Mouse (Mus musculus) midbrain, embryonic 11.5 days (tissue): ENCODE measurements around the gene Ubl5. TPM values are rescaled to one million over a fixed set of nuclear protein-coding genes. Genes with fewer than 3 reads are reported as not detected.
A peak's percentile ranks its signal among the peaks of the same experiment; 100 is the strongest.
"Not testable (repeated sequence)": the region's sequence is repeated elsewhere in the genome, so short reads cannot be mapped to it uniquely, and the experiment has no call there.

Experiments used
- ATAC-seq: fragments of 200-750 bp; cut with Nextera tagmentation; 2 replicates; pipeline ENCODE4 v1.8.0; 2017; ENCODE audit warnings: moderate TSS enrichment, moderate library complexity; ENCODE audit not compliant: low FRiP score
- DNase-seq: peaks from one replicate; pipeline ENCODE4 v3.0.0; 2015; ENCODE audit warnings: low spot score; ENCODE audit errors: missing footprints
- H3K27ac ChIP-seq: fragments of 300-500 bp; sonication (generic); 2 replicates; pipeline ENCODE4 v1.5.1; 2014; ENCODE audit warnings: low read depth, low read length
- H3K27me3 ChIP-seq: fragments of 300-500 bp; sonication (generic); 2 replicates; pipeline ENCODE4 v1.6.1; 2014; ENCODE audit warnings: mild to moderate bottlenecking, low read length, moderate library complexity, mixed read lengths; ENCODE audit not compliant: control insufficient read depth, insufficient read depth
- H3K36me3 ChIP-seq: fragments of 300-500 bp; sonication (generic); 2 replicates; pipeline ENCODE4 v1.6.1; 2014; ENCODE audit warnings: mild to moderate bottlenecking, low read length, moderate library complexity, mixed read lengths; ENCODE audit not compliant: control insufficient read depth, insufficient read depth
- H3K4me1 ChIP-seq: fragments of 300-500 bp; sonication (generic); 2 replicates; pipeline ENCODE4 v1.6.1; 2014; ENCODE audit warnings: low read length; ENCODE audit not compliant: control insufficient read depth, insufficient read depth
- H3K4me2 ChIP-seq: fragments of 300-500 bp; sonication (generic); 2 replicates; pipeline ENCODE4 v1.6.1; 2014; ENCODE audit warnings: mild to moderate bottlenecking, moderate library complexity
- H3K4me3 ChIP-seq: fragments of 300-500 bp; sonication (generic); 2 replicates; pipeline ENCODE4 v1.5.1; 2014; ENCODE audit warnings: low read depth, low read length
- H3K9ac ChIP-seq: fragments of 300-500 bp; sonication (generic); 2 replicates; pipeline ENCODE4 v1.6.1; 2014; ENCODE audit warnings: low read length
- H3K9me3 ChIP-seq: fragments of 300-500 bp; sonication (generic); 2 replicates; pipeline ENCODE4 v1.6.1; 2016; ENCODE audit warnings: low read length; ENCODE audit not compliant: control insufficient read depth
- WGBS: fragments of 180-500 bp; shearing (Covaris S2); extraction: QIAGEN DNeasy Blood & Tissue Kit; methylation state at CpG from one replicate; pipeline ENCODE4 v1.1.7; 2014; 5-methylcytosine and 5-hydroxymethylcytosine counted together
- polyA plus RNA-seq: library from polyadenylated mRNA; unstranded; fragments of >200 nt; fragmentation: Nextera tagmentation; extraction: Ambion mirVana; gene quantifications from 2 replicates; pipeline ENCODE4 v1.2.1, GENCODE M21; 2014

Gene Ubl5
- polyA plus RNA-seq, 1 experiment from 2014 or later = 459 TPM

DNA sequence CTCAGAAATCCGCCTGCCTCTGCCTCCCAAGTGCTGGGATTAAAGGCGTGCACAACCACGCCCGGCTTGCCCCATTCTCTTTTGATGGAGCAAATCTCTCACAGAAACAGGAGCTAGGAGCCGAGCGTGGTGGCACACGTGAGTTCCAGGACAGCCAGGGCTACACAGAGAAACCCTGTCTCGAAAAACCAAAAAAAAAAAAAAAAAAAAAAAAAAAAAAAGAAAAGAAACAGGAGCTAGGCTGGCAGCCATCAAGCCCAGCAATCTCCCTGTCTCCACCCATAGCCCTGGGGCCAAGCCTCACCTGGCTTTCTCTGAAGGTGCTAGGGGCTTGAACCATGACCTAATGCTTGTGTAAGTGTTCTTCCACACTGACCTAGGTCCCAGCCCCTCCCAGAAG lies 7.0 kb upstream of the Ubl5 start:
- not testable (repeated sequence) for H3K4me3 ChIP-seq, H3K4me1 ChIP-seq, ATAC-seq, H3K4me2 ChIP-seq, H3K27me3 ChIP-seq, H3K9ac ChIP-seq, DNase-seq, H3K36me3 ChIP-seq, H3K9me3 ChIP-seq, H3K27ac ChIP-seq
- 92% methylated on average over 8 of the region's 8 CpGs for WGBS

DNA sequence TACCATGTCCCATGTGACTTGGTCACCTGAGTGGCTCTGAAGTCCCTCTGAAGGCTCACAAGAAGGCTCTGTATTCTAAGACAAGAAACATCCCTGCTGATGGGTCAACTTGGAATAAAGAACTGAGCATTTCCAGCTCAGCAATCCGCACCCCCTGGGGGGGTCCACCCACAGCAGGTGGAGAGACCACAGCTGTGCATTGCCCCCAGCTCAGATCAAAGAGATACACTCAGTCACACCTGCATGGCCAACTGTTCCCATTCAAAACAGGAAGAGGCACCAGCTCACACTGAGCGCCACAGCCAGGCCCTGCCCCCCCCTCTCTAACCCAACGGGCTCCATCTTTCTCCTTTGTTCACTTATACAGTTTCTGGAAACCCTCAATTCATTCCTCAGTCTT lies 6.4 kb upstream of the Ubl5 start:
- no peak for ATAC-seq
- Histone ChIP-seq H3K9me3 (no peaks in the 10 kb centered on the region), H3K27me3 (no peaks in the 10 kb centered on the region), H3K4me2 (no peak overlapping the region), H3K4me1 (peaks cover 3% of the 10 kb centered on the region), H3K36me3 (peaks cover 8% of the 10 kb centered on the region; the same call in 1 of the 2 replicates), H3K9ac (no peak overlapping the region), H3K27ac (no peak overlapping the region), H3K4me3 (no peak overlapping the region)
- WGBS = 90% methylated on average over 3 of the region's 3 CpGs
- DNase-seq = no peak

DNA sequence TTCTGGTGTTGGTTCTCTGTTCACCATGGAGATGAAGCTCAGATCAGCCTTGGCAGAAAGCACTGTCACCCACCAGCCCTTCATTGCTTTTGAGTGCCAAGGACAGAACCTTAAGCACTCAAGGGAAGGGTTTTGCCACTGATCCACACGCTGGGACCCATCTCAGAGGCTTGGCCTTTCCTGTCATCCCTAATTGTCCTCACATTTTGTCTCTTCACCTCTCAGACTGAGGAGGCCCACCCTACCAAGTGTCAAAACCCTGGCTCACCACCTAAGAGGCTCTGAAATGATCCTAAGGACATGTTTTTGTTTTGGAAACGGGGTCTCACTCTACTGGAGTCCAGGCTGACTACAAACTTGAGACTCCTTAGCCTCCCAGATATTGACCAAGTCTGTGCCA lies 5.9 kb upstream of the Ubl5 start:
- Histone ChIP-seq H3K4me3 (no peak overlapping the region), H3K27ac (no peak overlapping the region), H3K27me3 (no peaks in the 10 kb centered on the region), H3K4me2 (no peak overlapping the region), H3K36me3 (peaks cover 8% of the 10 kb centered on the region; the same call in 1 of the 2 replicates), H3K4me1 (peaks cover 9% of the 10 kb centered on the region), H3K9ac (no peak overlapping the region), H3K9me3 (no peaks in the 10 kb centered on the region)
- no peak for ATAC-seq
- WGBS = 88% methylated on average over 2 of the region's 2 CpGs
- DNase-seq = peak; percentile 83

DNA sequence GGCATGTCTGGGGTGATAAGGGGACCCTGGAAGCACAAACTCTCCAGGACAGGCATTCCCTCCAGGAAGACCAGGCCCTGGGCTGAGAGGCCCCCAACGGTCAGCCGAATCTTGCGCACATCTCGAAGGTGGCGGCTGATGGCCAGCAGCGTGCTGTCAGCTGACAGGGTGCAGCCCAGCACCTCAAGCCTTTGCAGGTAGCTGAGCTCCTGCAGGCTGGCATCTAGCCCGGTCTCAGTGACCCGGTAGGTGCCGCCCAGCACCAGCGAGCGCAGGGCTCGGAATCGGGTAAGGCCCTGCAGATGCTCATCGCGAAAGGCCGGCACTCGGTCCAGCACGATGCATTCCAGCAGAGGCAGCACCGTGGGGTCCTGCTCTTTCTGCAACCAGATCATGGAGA lies 4.1 kb upstream of the Ubl5 start:
- Histone ChIP-seq H3K27me3 (no peaks in the 10 kb centered on the region), H3K9ac (no peak overlapping the region), H3K4me3 (no peak overlapping the region), H3K9me3 (no peaks in the 10 kb centered on the region), H3K4me2 (no peak overlapping the region), H3K4me1 (peaks cover 13% of the 10 kb centered on the region), H3K36me3 (peaks cover 8% of the 10 kb centered on the region; the same call in 1 of the 2 replicates), H3K27ac (no peak overlapping the region)
- WGBS = 97% methylated on average over 19 of the region's 19 CpGs
- DNase-seq = no peak
- no peak for ATAC-seq

DNA sequence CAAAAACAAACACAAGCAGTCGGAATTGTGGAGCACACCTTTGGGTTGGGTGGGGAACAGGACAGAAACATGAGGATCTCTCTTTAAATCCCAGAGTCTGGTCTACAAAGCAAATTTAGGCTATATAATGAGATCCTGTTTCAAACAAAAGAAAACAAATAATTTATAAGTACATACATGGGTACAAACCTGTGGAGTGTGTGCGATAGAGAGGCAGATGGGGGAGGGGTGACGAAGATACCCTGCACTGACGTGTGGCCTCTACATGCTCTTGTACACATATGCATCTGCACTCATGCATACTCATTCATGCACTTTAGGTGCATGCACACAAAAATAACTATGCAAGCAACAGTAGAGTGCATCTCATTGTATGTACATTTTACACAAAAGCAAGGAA lies 3.2 kb upstream of the Ubl5 start:
- ATAC-seq = no peak
- Histone ChIP-seq H3K4me3 (no peak overlapping the region), H3K4me2 (no peak overlapping the region), H3K9me3 (no peaks in the 10 kb centered on the region), H3K9ac (no peak overlapping the region), H3K4me1 (peaks cover 17% of the 10 kb centered on the region), H3K36me3 (peaks cover 8% of the 10 kb centered on the region; the same call in 1 of the 2 replicates), H3K27ac (no peak overlapping the region), H3K27me3 (no peaks in the 10 kb centered on the region)
- WGBS = 90% methylated on average over 4 of the region's 4 CpGs
- no peak for DNase-seq

DNA sequence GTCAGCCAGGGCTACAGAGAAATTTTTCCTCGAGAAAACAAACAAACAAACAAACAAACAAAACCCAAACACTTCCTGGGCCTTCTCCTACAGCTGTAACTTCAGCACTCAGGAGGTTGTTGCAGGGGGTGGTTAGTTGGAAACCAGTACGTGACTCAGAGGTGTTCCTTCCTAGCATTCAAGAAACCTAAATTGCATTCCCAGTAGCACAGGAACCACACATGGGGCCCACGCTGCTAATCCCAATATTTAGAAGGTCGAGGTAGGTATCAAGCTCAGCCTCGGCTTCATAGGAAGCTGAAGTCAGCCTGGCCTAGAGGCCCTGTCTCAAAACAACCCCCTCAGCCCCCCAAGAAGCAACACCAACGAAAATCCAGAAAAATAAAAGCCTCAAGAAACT lies 1.2 kb upstream of the Ubl5 start:
- Histone ChIP-seq H3K27me3 (no peaks in the 10 kb centered on the region), H3K9me3 (no peaks in the 10 kb centered on the region), H3K4me3 (peak overlapping the region; percentile 69), H3K4me1 (peaks cover 21% of the 10 kb centered on the region), H3K27ac (no peak overlapping the region), H3K9ac (peak overlapping the region; percentile 79), H3K4me2 (peak overlapping the region; percentile 75), H3K36me3 (peaks cover 8% of the 10 kb centered on the region; the same call in 1 of the 2 replicates)
- 34% methylated on average over 6 of the region's 6 CpGs for WGBS
- ATAC-seq = no peak
- no peak for DNase-seq

DNA sequence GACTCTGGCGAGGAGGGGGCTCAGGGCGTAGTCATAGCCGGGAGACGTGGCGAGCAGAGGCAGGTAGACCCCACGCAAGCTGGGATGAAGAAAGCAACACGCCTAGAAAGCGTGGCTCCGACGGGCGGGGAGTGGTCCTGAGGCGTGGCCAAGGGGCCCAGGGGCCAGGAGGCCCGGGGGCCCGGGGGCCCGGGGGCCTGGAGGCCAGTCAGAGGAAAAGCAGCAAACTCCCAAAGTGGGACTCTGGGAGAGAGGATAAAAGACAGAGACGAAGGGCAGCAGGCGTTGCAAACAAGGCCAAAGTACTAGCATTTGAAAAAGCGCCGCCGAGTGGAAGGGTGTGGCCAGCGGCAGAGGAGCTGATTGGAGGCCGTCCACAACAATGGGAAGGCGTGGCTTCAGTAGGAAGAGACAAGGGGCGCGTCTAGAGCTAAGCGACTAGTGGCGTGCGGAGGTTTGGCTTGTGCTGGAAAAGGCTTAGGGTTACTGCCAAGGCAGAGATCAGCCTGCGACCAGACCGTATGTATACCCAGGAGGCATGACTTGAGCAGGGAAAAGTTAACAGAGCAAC lies 303 bp downstream of the Ubl5 start:
- peaks cover 10% of the 10 kb centered on the region; the same call in 1 of the 2 replicates for H3K36me3 ChIP-seq
- DNase-seq = peak; percentile 97
- peak; percentile 87 for ATAC-seq
- under 1% methylated on average over 30 of the region's 30 CpGs for WGBS
- peak overlapping the region; percentile 69 for H3K27ac ChIP-seq
- peaks cover 21% of the 10 kb centered on the region for H3K4me1 ChIP-seq
- H3K9ac ChIP-seq = peak overlapping the region; percentile 69
- no peaks in the 10 kb centered on the region for H3K27me3 ChIP-seq
- H3K9me3 ChIP-seq = no peaks in the 10 kb centered on the region
- peak overlapping the region; percentile 75 for H3K4me2 ChIP-seq
- H3K4me3 ChIP-seq = peak overlapping the region; percentile 69

DNA sequence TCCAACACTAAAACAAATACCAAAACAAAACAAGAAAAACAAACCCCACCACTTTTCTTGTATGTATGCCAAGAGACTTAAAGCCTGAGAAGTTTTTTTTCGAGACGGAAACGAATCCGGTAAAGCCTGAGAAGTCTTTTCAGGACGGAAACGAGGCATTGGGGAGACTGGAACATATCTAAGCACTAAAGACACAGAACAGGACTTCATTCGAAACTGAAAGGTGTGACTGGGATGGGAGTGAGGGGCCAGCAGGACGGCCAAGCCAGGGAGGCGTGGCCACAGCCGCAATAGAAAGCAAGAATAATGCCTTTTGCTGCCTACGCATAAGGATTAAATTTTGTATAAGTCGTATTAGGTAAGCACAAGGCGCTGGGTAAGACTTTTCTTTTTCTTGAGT lies 1.1 kb downstream of the Ubl5 start:
- Histone ChIP-seq H3K4me2 (peak overlapping the region; percentile 75), H3K4me1 (peaks cover 21% of the 10 kb centered on the region), H3K27ac (no peak overlapping the region), H3K36me3 (peaks cover 6% of the 10 kb centered on the region; the same call in 1 of the 2 replicates), H3K9me3 (no peaks in the 10 kb centered on the region), H3K9ac (peak overlapping the region; percentile 69), H3K4me3 (peak overlapping the region; percentile 69), H3K27me3 (no peaks in the 10 kb centered on the region)
- ATAC-seq (no peak), DNase-seq (no peak)
- WGBS = 11% methylated on average over 13 of the region's 13 CpGs

DNA sequence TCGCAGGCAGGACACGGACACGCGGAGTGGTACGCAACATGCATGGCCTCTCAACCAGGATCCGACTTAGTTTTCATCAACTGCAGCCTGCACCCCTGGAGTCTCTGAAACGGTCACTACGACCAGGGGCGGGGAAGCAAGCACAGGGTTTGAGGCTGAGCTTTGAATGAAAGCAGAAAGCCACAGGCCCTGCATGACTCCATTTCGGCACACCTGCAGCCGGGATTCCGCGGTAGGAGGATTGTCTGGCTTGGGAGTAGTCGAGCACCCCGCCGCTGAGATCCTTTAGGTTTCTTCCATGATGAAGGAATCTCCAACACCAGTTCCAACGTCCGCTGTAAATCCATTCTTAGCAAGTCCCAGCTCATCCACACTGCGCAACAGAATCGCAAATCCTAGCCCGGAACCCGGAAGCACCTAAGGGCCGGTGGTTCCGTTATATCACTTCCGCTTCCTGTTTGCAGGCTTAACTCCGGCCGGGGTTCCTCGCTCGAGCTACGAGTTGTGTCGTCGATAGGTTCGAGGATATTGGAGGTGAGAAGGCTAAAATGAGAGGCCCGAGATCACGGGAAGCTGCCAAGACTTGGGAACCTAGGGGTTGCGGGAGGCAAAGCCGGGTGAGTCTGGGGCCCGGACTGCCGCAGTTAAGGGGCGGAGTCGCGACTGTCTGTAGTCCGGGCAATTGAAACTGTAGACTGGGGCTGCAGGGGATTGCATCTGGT lies 1.8 kb downstream of the Ubl5 start, which contains the start of gene Fbxl12:
TSS of gene Fbxl12 (minus strand) at position 408 of the 722 bp plus-strand sequence.
- Histone ChIP-seq H3K27ac (peak within 1 kb of the TSS; percentile 42; the same call in 1 of the 2 replicates), H3K9ac (peak within 1 kb of the TSS; percentile 69), H3K4me1 (peaks cover 21% of the 10 kb centered on the region), H3K36me3 (peaks cover 2% of the 10 kb centered on the region; the same call in 1 of the 2 replicates), H3K4me2 (peak within 1 kb of the TSS; percentile 75), H3K4me3 (peak within 1 kb of the TSS; percentile 69), H3K9me3 (no peaks in the 10 kb centered on the region), H3K27me3 (no peaks in the 10 kb centered on the region)
- DNase-seq (peak; percentile 98), ATAC-seq (peak; percentile 20)
- under 1% methylated on average over 43 of the region's 43 CpGs for WGBS
